Mouse (Mus musculus) CH12.LX (cell line): ENCODE measurements at regions not wholly inside any gene's neighbourhood (a gene's known extent, or its start where the extent isn't known, plus 50 kb on each side); places are given as distances from the start of the nearest gene placed in this dataset.

Experiments used
- CTCF ChIP-seq, 2 experiments: IDR thresholded peaks in 1 of 2; conservative IDR thresholded peaks in 1 of 2; 2 replicates each; pipeline ENCODE4 v1.5.1; 2011 to 2012; ENCODE audit warnings: low read depth in 2 of 2, low read length in 2 of 2, improper control_type of control experiment in 1 of 2, inconsistent platforms in 1 of 2, mild to moderate bottlenecking in 1 of 2, moderate library complexity in 1 of 2
- EP300 ChIP-seq: IDR thresholded peaks from 2 replicates; pipeline ENCODE4 v1.6.1; 2011; ENCODE audit warnings: low read length, improper control_type of control experiment
- IRF4 ChIP-seq: IDR thresholded peaks from 2 replicates; pipeline ENCODE4 v1.6.1; 2014; ENCODE audit warnings: low read depth, mild to moderate bottlenecking, inconsistent platforms, low read length, improper control_type of control experiment
- MAFK ChIP-seq: IDR thresholded peaks from 2 replicates; pipeline ENCODE4 v1.6.1; 2011; ENCODE audit warnings: low read length, improper control_type of control experiment; ENCODE audit not compliant: insufficient replicate concordance
- MEF2A ChIP-seq: IDR thresholded peaks from 2 replicates; pipeline ENCODE4 v1.6.1; 2014; ENCODE audit warnings: low read depth, mild to moderate bottlenecking, inconsistent platforms, low read length, improper control_type of control experiment, borderline replicate concordance
- POLR2A ChIP-seq: IDR thresholded peaks from 2 replicates; pipeline ENCODE4 v1.6.1; 2011; ENCODE audit warnings: low read depth, mild to moderate bottlenecking, improper control_type of control experiment, low read length
- POLR2AphosphoS2 ChIP-seq: IDR thresholded peaks from 2 replicates; pipeline ENCODE4 v1.6.1; 2011; ENCODE audit warnings: low read depth, low read length, improper control_type of control experiment
- RCOR1 ChIP-seq: conservative IDR thresholded peaks from 2 replicates; pipeline ENCODE4 v1.6.1; 2012; ENCODE audit warnings: low read depth, mild to moderate bottlenecking, inconsistent platforms, low read length, improper control_type of control experiment
- UBTF ChIP-seq: IDR thresholded peaks from 2 replicates; pipeline ENCODE4 v1.6.1; 2012; ENCODE audit warnings: low read depth, mild to moderate bottlenecking, inconsistent platforms, low read length, improper control_type of control experiment, moderate library complexity
- USF1 ChIP-seq: IDR thresholded peaks from 2 replicates; pipeline ENCODE4 v1.6.1; 2014; ENCODE audit warnings: low read depth, mild to moderate bottlenecking, inconsistent platforms, low read length, improper control_type of control experiment
- ZNF384 ChIP-seq: IDR thresholded peaks from 2 replicates; pipeline ENCODE4 v1.6.1; 2012; ENCODE audit warnings: low read depth, low read length, improper control_type of control experiment, inconsistent platforms

- TF ChIP-seq MEF2A (no peak), CTCF (conservative IDR thresholded peaks at IDR 0.05 in 1 of 2, IDR thresholded peaks at IDR 0.05 in 1 of 2; ENCODE audit: low read depth in 2 of 2, low read length in 2 of 2) (no peak), UBTF (no peak), POLR2A (no peak), ZNF384 (no peak), IRF4 (no peak), RCOR1 (no peak), EP300 (no peak), MAFK (no peak), USF1 (no peak), POLR2AphosphoS2 (no peak)
Measured at GRCm38 (mm10) chr16:50689525-50689924, 98.6 kb upstream of the Ccdc54 start.
